Mouse (Mus musculus): Measurements from ENCODE around the gene Krt7. TPM values are rescaled to one million over a fixed set of nuclear protein-coding genes. Genes with fewer than 3 reads are reported as not detected.

Krt7 gene
- polyA plus RNA-seq, 1 experiment from 2014 or later, result 108 TPM

GRCm38 (mm10) chr15:101385064-101385463 is 25.8 kb upstream of the Krt7 start:
- Histone ChIP-seq H3K27me3 (replicated peaks; ENCODE audit: control insufficient read depth, insufficient read depth, low read length) (no peaks in the 10 kb centered on the region), H3K4me1 (replicated peaks; ENCODE audit: control insufficient read depth, insufficient read depth, low read length) (no peaks in the 10 kb centered on the region; the same call in 1 of the 2 replicates), H3K36me3 (ENCODE audit: control insufficient read depth, insufficient read depth, low read length) (no peaks in the 10 kb centered on the region), H3K4me3 (ENCODE audit: low read depth, low read length) (no peak overlapping the region), H3K27ac (ENCODE audit: low read depth) (no peak overlapping the region), H3K4me2 (ENCODE audit: low read length) (no peak overlapping the region), H3K9ac (ENCODE audit: low read length) (no peak overlapping the region), H3K9me3 (ENCODE audit: control insufficient read depth, low read length) (no peaks in the 10 kb centered on the region)
- DNase-seq (ENCODE audit: low spot score), result no peak
- no peak for ATAC-seq (replicated peaks; ENCODE audit: low FRiP score, low TSS enrichment, low read depth)
- 82% methylated on average over 6 of the region's 6 CpGs for WGBS

- no peak for DNase-seq (ENCODE audit: low spot score)
- no peaks in the 10 kb centered on the region for H3K27me3 ChIP-seq (replicated peaks; ENCODE audit: control insufficient read depth, insufficient read depth, low read length)
- H3K27ac ChIP-seq (ENCODE audit: low read depth), result no peak overlapping the region
- H3K4me3 ChIP-seq (ENCODE audit: low read depth, low read length), result no peak overlapping the region
- no peak for ATAC-seq (replicated peaks; ENCODE audit: low FRiP score, low TSS enrichment, low read depth)
- H3K4me1 ChIP-seq (replicated peaks; ENCODE audit: control insufficient read depth, insufficient read depth, low read length), result no peaks in the 10 kb centered on the region
- no peak overlapping the region for H3K9ac ChIP-seq (ENCODE audit: low read length)
- H3K4me2 ChIP-seq (ENCODE audit: low read length), result no peak overlapping the region
- no peaks in the 10 kb centered on the region for H3K9me3 ChIP-seq (ENCODE audit: control insufficient read depth, low read length)
- 64% methylated on average over 3 of the region's 3 CpGs for WGBS
- no peaks in the 10 kb centered on the region for H3K36me3 ChIP-seq (ENCODE audit: control insufficient read depth, insufficient read depth, low read length)
Measured at GRCm38 (mm10) chr15:101387176-101387575, 23.7 kb upstream of the Krt7 start.

- Histone ChIP-seq H3K36me3 (ENCODE audit: control insufficient read depth, insufficient read depth, low read length) (no peaks in the 10 kb centered on the region), H3K4me1 (replicated peaks; ENCODE audit: control insufficient read depth, insufficient read depth, low read length) (no peaks in the 10 kb centered on the region), H3K9ac (ENCODE audit: low read length) (no peak overlapping the region), H3K4me2 (ENCODE audit: low read length) (no peak overlapping the region), H3K9me3 (ENCODE audit: control insufficient read depth, low read length) (no peaks in the 10 kb centered on the region), H3K4me3 (ENCODE audit: low read depth, low read length) (no peak overlapping the region), H3K27ac (ENCODE audit: low read depth) (no peak overlapping the region), H3K27me3 (replicated peaks; ENCODE audit: control insufficient read depth, insufficient read depth, low read length) (no peaks in the 10 kb centered on the region)
- DNase-seq (ENCODE audit: low spot score) (no peak), ATAC-seq (replicated peaks; ENCODE audit: low FRiP score, low TSS enrichment, low read depth) (0 out of 2 replicates have a peak, but pooled peaks have one; percentile 21)
- 44% methylated on average over 5 of the region's 5 CpGs for WGBS
Measured at GRCm38 (mm10) chr15:101388034-101388541, 22.8 kb upstream of the Krt7 start.

- no peaks in the 10 kb centered on the region for H3K36me3 ChIP-seq (ENCODE audit: control insufficient read depth, insufficient read depth, low read length)
- DNase-seq (ENCODE audit: low spot score) (no peak), ATAC-seq (replicated peaks; ENCODE audit: low FRiP score, low TSS enrichment, low read depth) (no peak)
- no peak overlapping the region for H3K4me3 ChIP-seq (ENCODE audit: low read depth, low read length)
- no peaks in the 10 kb centered on the region for H3K9me3 ChIP-seq (ENCODE audit: control insufficient read depth, low read length)
- no peaks in the 10 kb centered on the region for H3K4me1 ChIP-seq (replicated peaks; ENCODE audit: control insufficient read depth, insufficient read depth, low read length)
- H3K27ac ChIP-seq (ENCODE audit: low read depth), result no peak overlapping the region
- H3K27me3 ChIP-seq (replicated peaks; ENCODE audit: control insufficient read depth, insufficient read depth, low read length), result no peaks in the 10 kb centered on the region
- H3K4me2 ChIP-seq (ENCODE audit: low read length), result no peak overlapping the region
- WGBS, result 83% methylated on average over 5 of the region's 5 CpGs
- no peak overlapping the region for H3K9ac ChIP-seq (ENCODE audit: low read length)
Measured at GRCm38 (mm10) chr15:101390203-101390602, 20.6 kb upstream of the Krt7 start.

- H3K27me3 ChIP-seq (replicated peaks; ENCODE audit: control insufficient read depth, insufficient read depth, low read length), result no peaks in the 10 kb centered on the region
- no peaks in the 10 kb centered on the region for H3K36me3 ChIP-seq (ENCODE audit: control insufficient read depth, insufficient read depth, low read length)
- WGBS, result 75% methylated on average over 5 of the region's 5 CpGs
- DNase-seq (ENCODE audit: low spot score), result no peak
- no peak overlapping the region for H3K4me2 ChIP-seq (ENCODE audit: low read length)
- H3K4me3 ChIP-seq (ENCODE audit: low read depth, low read length), result no peak overlapping the region
- H3K9ac ChIP-seq (ENCODE audit: low read length), result no peak overlapping the region
- ATAC-seq (replicated peaks; ENCODE audit: low FRiP score, low TSS enrichment, low read depth), result no peak
- H3K9me3 ChIP-seq (ENCODE audit: control insufficient read depth, low read length), result no peaks in the 10 kb centered on the region
- H3K27ac ChIP-seq (ENCODE audit: low read depth), result no peak overlapping the region
- no peaks in the 10 kb centered on the region for H3K4me1 ChIP-seq (replicated peaks; ENCODE audit: control insufficient read depth, insufficient read depth, low read length)
Measured at GRCm38 (mm10) chr15:101392251-101392650, 18.6 kb upstream of the Krt7 start.

GRCm38 (mm10) chr15:101394908-101395307 is 15.9 kb upstream of the Krt7 start:
- Histone ChIP-seq H3K27me3 (replicated peaks; ENCODE audit: control insufficient read depth, insufficient read depth, low read length) (no peaks in the 10 kb centered on the region), H3K9me3 (ENCODE audit: control insufficient read depth, low read length) (no peaks in the 10 kb centered on the region), H3K27ac (ENCODE audit: low read depth) (no peak overlapping the region), H3K36me3 (ENCODE audit: control insufficient read depth, insufficient read depth, low read length) (no peaks in the 10 kb centered on the region), H3K4me1 (replicated peaks; ENCODE audit: control insufficient read depth, insufficient read depth, low read length) (no peaks in the 10 kb centered on the region), H3K9ac (ENCODE audit: low read length) (no peak overlapping the region), H3K4me2 (ENCODE audit: low read length) (no peak overlapping the region), H3K4me3 (ENCODE audit: low read depth, low read length) (no peak overlapping the region)
- ATAC-seq (replicated peaks; ENCODE audit: low FRiP score, low TSS enrichment, low read depth), result no peak
- DNase-seq (ENCODE audit: low spot score), result no peak
- 61% methylated on average over 7 of the region's 7 CpGs for WGBS

GRCm38 (mm10) chr15:101396466-101396865 is 14.4 kb upstream of the Krt7 start:
- H3K9ac ChIP-seq (ENCODE audit: low read length), result no peak overlapping the region
- no peak for DNase-seq (ENCODE audit: low spot score)
- H3K9me3 ChIP-seq (ENCODE audit: control insufficient read depth, low read length), result no peaks in the 10 kb centered on the region
- no peak overlapping the region for H3K4me3 ChIP-seq (ENCODE audit: low read depth, low read length)
- no peaks in the 10 kb centered on the region for H3K36me3 ChIP-seq (ENCODE audit: control insufficient read depth, insufficient read depth, low read length)
- H3K27me3 ChIP-seq (replicated peaks; ENCODE audit: control insufficient read depth, insufficient read depth, low read length), result no peaks in the 10 kb centered on the region
- 53% methylated on average over 7 of the region's 7 CpGs for WGBS
- H3K4me1 ChIP-seq (replicated peaks; ENCODE audit: control insufficient read depth, insufficient read depth, low read length), result no peaks in the 10 kb centered on the region
- H3K27ac ChIP-seq (ENCODE audit: low read depth), result no peak overlapping the region
- no peak for ATAC-seq (replicated peaks; ENCODE audit: low FRiP score, low TSS enrichment, low read depth)
- no peak overlapping the region for H3K4me2 ChIP-seq (ENCODE audit: low read length)

GRCm38 (mm10) chr15:101396921-101397320 is 13.9 kb upstream of the Krt7 start:
- ATAC-seq (replicated peaks; ENCODE audit: low FRiP score, low TSS enrichment, low read depth) (no peak), DNase-seq (ENCODE audit: low spot score) (no peak)
- Histone ChIP-seq H3K36me3 (ENCODE audit: control insufficient read depth, insufficient read depth, low read length) (no peaks in the 10 kb centered on the region), H3K9me3 (ENCODE audit: control insufficient read depth, low read length) (no peaks in the 10 kb centered on the region), H3K27me3 (replicated peaks; ENCODE audit: control insufficient read depth, insufficient read depth, low read length) (no peaks in the 10 kb centered on the region), H3K9ac (ENCODE audit: low read length) (no peak overlapping the region), H3K4me2 (ENCODE audit: low read length) (no peak overlapping the region), H3K4me3 (ENCODE audit: low read depth, low read length) (no peak overlapping the region), H3K4me1 (replicated peaks; ENCODE audit: control insufficient read depth, insufficient read depth, low read length) (no peaks in the 10 kb centered on the region), H3K27ac (ENCODE audit: low read depth) (no peak overlapping the region)
- WGBS, result 70% methylated on average over 3 of the region's 3 CpGs

- no peak for DNase-seq (ENCODE audit: low spot score)
- WGBS, result 76% methylated on average over 2 of the region's 2 CpGs
- Histone ChIP-seq H3K4me3 (ENCODE audit: low read depth, low read length) (no peak overlapping the region), H3K27ac (ENCODE audit: low read depth) (no peak overlapping the region), H3K4me1 (replicated peaks; ENCODE audit: control insufficient read depth, insufficient read depth, low read length) (no peaks in the 10 kb centered on the region), H3K36me3 (ENCODE audit: control insufficient read depth, insufficient read depth, low read length) (no peaks in the 10 kb centered on the region), H3K9me3 (ENCODE audit: control insufficient read depth, low read length) (no peaks in the 10 kb centered on the region), H3K9ac (ENCODE audit: low read length) (no peak overlapping the region), H3K4me2 (ENCODE audit: low read length) (no peak overlapping the region), H3K27me3 (replicated peaks; ENCODE audit: control insufficient read depth, insufficient read depth, low read length) (no peaks in the 10 kb centered on the region)
- ATAC-seq (replicated peaks; ENCODE audit: low FRiP score, low TSS enrichment, low read depth), result no peak
Measured at GRCm38 (mm10) chr15:101397683-101398082, 13.2 kb upstream of the Krt7 start.

Data from intestine, embryonic 14.5 days (tissue).